Mouse (Mus musculus): ENCODE measurements around the gene Upf2.

DNA sequence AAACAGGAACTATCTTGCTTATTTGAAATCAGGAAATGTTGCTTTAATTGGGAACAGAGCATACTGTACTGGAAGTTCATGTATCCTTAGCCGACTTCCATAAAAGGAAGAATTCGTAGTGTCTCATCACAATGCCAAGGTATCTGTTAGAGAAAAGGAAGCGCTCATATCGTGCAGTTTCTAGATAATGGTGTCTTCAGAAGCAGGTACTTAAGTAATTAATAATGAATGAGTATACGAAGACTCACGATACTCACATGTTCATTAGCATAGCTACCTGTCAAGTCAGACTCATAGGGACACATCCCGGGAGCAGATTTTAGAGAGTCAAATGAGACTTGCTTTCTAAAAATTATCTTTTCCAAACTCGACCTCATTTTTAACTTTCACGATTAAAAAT is 148.2 kb downstream of the Upf2 start:
- TF ChIP-seq POLR2A (IDR thresholded peaks at IDR 0.05; ENCODE audit: borderline replicate concordance, extremely low read depth, low read depth, low read length) (no peak), CTCF (IDR thresholded peaks at IDR 0.05; ENCODE audit: insufficient read depth, low read length) (no peak)

All from lung, adult 2 months (tissue).